Mouse (Mus musculus) heart, postnatal 0 days (tissue): ENCODE measurements around the gene Trio.

ENCODE experiments used
- CTCF ChIP-seq: IDR thresholded peaks from 2 replicates; pipeline ENCODE4 v1.5.1; 2016; ENCODE audit warnings: antibody characterized with exemption, control low read depth, low read depth
- EP300 ChIP-seq: IDR thresholded peaks from 2 replicates; pipeline ENCODE4 v1.6.1; 2016; ENCODE audit warnings: antibody characterized with exemption, low read depth

DNA sequence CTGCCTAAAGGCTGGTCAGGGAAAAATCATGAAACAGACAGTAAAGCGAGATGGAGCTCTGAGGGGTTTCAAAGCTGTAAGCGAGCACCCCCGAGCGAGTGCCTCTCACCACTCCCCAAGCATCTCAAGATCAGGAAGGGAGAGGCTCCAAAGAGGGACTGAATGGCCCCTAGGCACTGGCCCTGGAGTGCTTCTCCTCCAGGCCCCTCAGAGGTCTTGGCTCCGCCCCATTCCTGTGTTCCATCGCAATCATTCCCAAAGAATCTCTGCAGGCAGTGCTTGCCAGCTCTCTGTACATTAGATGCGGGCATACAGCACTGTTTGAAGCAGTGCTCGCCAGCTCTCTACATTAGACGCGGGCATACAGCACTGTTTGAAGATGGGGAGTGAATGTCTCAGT lies 219.4 kb downstream of the Trio start:
- TF ChIP-seq CTCF (no peak), EP300 (no peak)
